Mouse (Mus musculus): Measurements from ENCODE around the gene Ptprk. TPM values are rescaled to one million over a fixed set of nuclear protein-coding genes. Genes with fewer than 3 reads are reported as not detected.

The Ptprk gene
- polyA plus RNA-seq, 1 experiment from 2014 or later: 22.3 TPM

- 96% methylated on average over 2 of the region's 2 CpGs for WGBS
- no peaks in the 10 kb centered on the region for H3K36me3 ChIP-seq
These were observed 248.4 kb downstream of the Ptprk start for GRCm38 (mm10) chr10:28322995-28323394.

GRCm38 (mm10) chr10:28335232-28335631, 260.6 kb downstream of the Ptprk start:
- Histone ChIP-seq H3K27me3 (no peaks in the 10 kb centered on the region), H3K36me3 (no peaks in the 10 kb centered on the region), H3K4me3 (no peak overlapping the region), H3K9me3 (no peaks in the 10 kb centered on the region), H3K4me1 (no peaks in the 10 kb centered on the region), H3K9ac (replicated peaks) (no peak overlapping the region), H3K4me2 (replicated peaks) (no peak overlapping the region), H3K27ac (replicated peaks) (no peak overlapping the region)
- 94% methylated on average over 5 of the region's 5 CpGs for WGBS
- ATAC-seq (ENCODE audit: low FRiP score, low read depth): no peak

More at GRCm38 (mm10) chr10:28322995-28323394, 248.4 kb downstream of the Ptprk start:
- Histone ChIP-seq H3K4me3 (no peak overlapping the region), H3K27ac (replicated peaks) (no peak overlapping the region), H3K4me1 (no peaks in the 10 kb centered on the region), H3K9me3 (no peaks in the 10 kb centered on the region), H3K4me2 (replicated peaks) (no peak overlapping the region), H3K9ac (replicated peaks) (no peak overlapping the region), H3K27me3 (no peaks in the 10 kb centered on the region)
- ATAC-seq (ENCODE audit: low FRiP score, low read depth): no peak

- Histone ChIP-seq H3K27ac (replicated peaks) (no peak overlapping the region), H3K4me3 (no peak overlapping the region), H3K27me3 (no peaks in the 10 kb centered on the region), H3K36me3 (no peaks in the 10 kb centered on the region), H3K4me2 (replicated peaks) (no peak overlapping the region), H3K9me3 (no peaks in the 10 kb centered on the region), H3K4me1 (no peaks in the 10 kb centered on the region), H3K9ac (replicated peaks) (no peak overlapping the region)
- no peak for ATAC-seq (ENCODE audit: low FRiP score, low read depth)
- WGBS: 64% methylated on average over 5 of the region's 5 CpGs
These were observed 263.9 kb downstream of the Ptprk start for GRCm38 (mm10) chr10:28338536-28338935.

- Histone ChIP-seq H3K4me3 (no peak overlapping the region), H3K27me3 (no peaks in the 10 kb centered on the region), H3K4me2 (replicated peaks) (no peak overlapping the region), H3K9ac (replicated peaks) (no peak overlapping the region), H3K4me1 (no peaks in the 10 kb centered on the region), H3K9me3 (no peaks in the 10 kb centered on the region), H3K27ac (replicated peaks) (no peak overlapping the region), H3K36me3 (no peaks in the 10 kb centered on the region)
- ATAC-seq (ENCODE audit: low FRiP score, low read depth): no peak
- WGBS: 91% methylated on average over 8 of the region's 8 CpGs
These were observed 270.6 kb downstream of the Ptprk start for GRCm38 (mm10) chr10:28345196-28345681.

GRCm38 (mm10) chr10:28365291-28365690, 290.7 kb downstream of the Ptprk start:
- H3K4me1 ChIP-seq: no peaks in the 10 kb centered on the region
- no peak overlapping the region for H3K4me2 ChIP-seq (replicated peaks)
- WGBS: 89% methylated on average over 6 of the region's 6 CpGs
- H3K27ac ChIP-seq (replicated peaks): no peak overlapping the region
- no peak for ATAC-seq (ENCODE audit: low FRiP score, low read depth)
- no peak overlapping the region for H3K4me3 ChIP-seq
- H3K9ac ChIP-seq (replicated peaks): no peak overlapping the region
- H3K9me3 ChIP-seq: no peaks in the 10 kb centered on the region
- H3K36me3 ChIP-seq: no peaks in the 10 kb centered on the region
- no peaks in the 10 kb centered on the region for H3K27me3 ChIP-seq

GRCm38 (mm10) chr10:28366065-28366677, 291.6 kb downstream of the Ptprk start:
- Histone ChIP-seq H3K4me2 (replicated peaks) (no peak overlapping the region), H3K27ac (replicated peaks) (no peak overlapping the region), H3K4me1 (no peaks in the 10 kb centered on the region), H3K27me3 (no peaks in the 10 kb centered on the region), H3K36me3 (no peaks in the 10 kb centered on the region), H3K9ac (replicated peaks) (no peak overlapping the region), H3K4me3 (no peak overlapping the region), H3K9me3 (no peaks in the 10 kb centered on the region)
- no peak for ATAC-seq (ENCODE audit: low FRiP score, low read depth)
- 83% methylated on average over 5 of the region's 5 CpGs for WGBS

GRCm38 (mm10) chr10:28369808-28370207, 295.2 kb downstream of the Ptprk start:
- H3K9ac ChIP-seq (replicated peaks): no peak overlapping the region
- no peak overlapping the region for H3K27ac ChIP-seq (replicated peaks)
- 77% methylated on average over 2 of the region's 2 CpGs for WGBS
- no peaks in the 10 kb centered on the region for H3K9me3 ChIP-seq
- no peaks in the 10 kb centered on the region for H3K36me3 ChIP-seq
- H3K4me2 ChIP-seq (replicated peaks): no peak overlapping the region
- no peaks in the 10 kb centered on the region for H3K27me3 ChIP-seq
- no peak overlapping the region for H3K4me3 ChIP-seq
- no peak for ATAC-seq (ENCODE audit: low FRiP score, low read depth)
- no peaks in the 10 kb centered on the region for H3K4me1 ChIP-seq

GRCm38 (mm10) chr10:28374874-28375273, 300.3 kb downstream of the Ptprk start:
- 86% methylated on average over 1 of the region's 1 CpGs for WGBS
- Histone ChIP-seq H3K4me1 (no peaks in the 10 kb centered on the region), H3K4me2 (replicated peaks) (no peak overlapping the region), H3K9me3 (no peaks in the 10 kb centered on the region), H3K4me3 (no peak overlapping the region), H3K27ac (replicated peaks) (no peak overlapping the region), H3K9ac (replicated peaks) (no peak overlapping the region), H3K27me3 (no peaks in the 10 kb centered on the region), H3K36me3 (no peaks in the 10 kb centered on the region)
- ATAC-seq (ENCODE audit: low FRiP score, low read depth): no peak

- Histone ChIP-seq H3K9me3 (no peaks in the 10 kb centered on the region), H3K9ac (replicated peaks) (no peak overlapping the region), H3K27ac (replicated peaks) (no peak overlapping the region), H3K4me1 (no peaks in the 10 kb centered on the region), H3K4me3 (no peak overlapping the region), H3K27me3 (no peaks in the 10 kb centered on the region), H3K4me2 (replicated peaks) (no peak overlapping the region), H3K36me3 (no peaks in the 10 kb centered on the region)
- no peak for ATAC-seq (ENCODE audit: low FRiP score, low read depth)
- WGBS: 93% methylated on average over 7 of the region's 7 CpGs
These were observed 305.3 kb downstream of the Ptprk start for GRCm38 (mm10) chr10:28379752-28380488.

GRCm38 (mm10) chr10:28387563-28388222, 313.1 kb downstream of the Ptprk start:
- Histone ChIP-seq H3K36me3 (no peaks in the 10 kb centered on the region), H3K4me3 (no peak overlapping the region), H3K4me2 (replicated peaks) (no peak overlapping the region), H3K9me3 (no peaks in the 10 kb centered on the region), H3K9ac (replicated peaks) (no peak overlapping the region), H3K27me3 (no peaks in the 10 kb centered on the region), H3K27ac (replicated peaks) (no peak overlapping the region), H3K4me1 (no peaks in the 10 kb centered on the region)
- WGBS: 91% methylated on average over 15 of the region's 15 CpGs
- no peak for ATAC-seq (ENCODE audit: low FRiP score, low read depth)

GRCm38 (mm10) chr10:28391168-28391567, 316.5 kb downstream of the Ptprk start:
- H3K4me2 ChIP-seq (replicated peaks): no peak overlapping the region
- H3K27ac ChIP-seq (replicated peaks): no peak overlapping the region
- no peak overlapping the region for H3K9ac ChIP-seq (replicated peaks)
- no peaks in the 10 kb centered on the region for H3K9me3 ChIP-seq
- H3K4me3 ChIP-seq: no peak overlapping the region
- H3K4me1 ChIP-seq: no peaks in the 10 kb centered on the region
- H3K36me3 ChIP-seq: no peaks in the 10 kb centered on the region
- H3K27me3 ChIP-seq: no peaks in the 10 kb centered on the region
- ATAC-seq (ENCODE audit: low FRiP score, low read depth): no peak
- 94% methylated on average over 5 of the region's 5 CpGs for WGBS

Measured in midbrain, embryonic 12.5 days (tissue).